Mouse (Mus musculus): ENCODE results near the gene Lrig1. TPM values are rescaled to one million over a fixed set of nuclear protein-coding genes. Genes with fewer than 3 reads are reported as not detected.
"Not testable (repeated sequence)": the region's sequence is repeated elsewhere in the genome, so short reads cannot be mapped to it uniquely, and the experiment has no call there.

The Lrig1 gene
- polyA plus RNA-seq, 1 experiment from 2014 or later = 45.8 TPM

DNA sequence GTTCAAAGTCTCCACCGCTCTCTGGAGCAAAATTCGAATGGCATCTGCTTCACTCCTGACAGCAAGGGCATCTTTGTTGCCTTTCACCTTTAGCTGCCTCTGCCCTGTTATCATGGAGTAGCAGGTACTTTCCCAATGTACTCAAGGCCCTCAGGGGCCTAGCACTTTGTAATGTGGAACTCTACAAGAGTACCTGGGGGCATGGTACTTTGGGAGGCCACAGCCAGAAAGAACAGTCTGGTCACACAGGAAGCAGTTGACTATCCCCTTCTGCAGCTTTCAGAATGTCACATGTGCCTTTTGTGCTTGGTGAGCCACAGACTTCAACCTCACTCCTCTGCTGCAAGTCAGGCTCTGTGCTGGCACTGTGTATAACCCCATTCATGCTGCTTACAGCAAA lies 134.2 kb downstream of the Lrig1 start:
- H3K27me3 ChIP-seq = no peaks in the 10 kb centered on the region
- in situ Hi-C loops (cut with MboI; ENCODE audit: low pct_unique_long_range_greater_than_20kb) = no loop called here
- POLR2A ChIA-PET = no interaction called here
- CTCF ChIA-PET = interaction anchor here (1.2 to 4.0 kb wide), 4 partner anchors 12 to 421 kb away, joined by 3 to 18 read pairs (median 4); no protein-coding TSS in a partner anchor
- no peak for TF ChIP-seq CTCF (IDR thresholded peaks at IDR 0.05)
- no peak for DNase-seq (ENCODE audit: low read depth, low spot score)
- no peak for ATAC-seq

GRCm38 (mm10) chr6:94563203-94563940 lies 136.6 kb downstream of the Lrig1 start:
- in situ Hi-C loops (cut with MboI; ENCODE audit: low pct_unique_long_range_greater_than_20kb) = no loop called here
- no peaks in the 10 kb centered on the region for H3K27me3 ChIP-seq
- no peak for DNase-seq (ENCODE audit: low read depth, low spot score)
- peak; percentile 67 for TF ChIP-seq CTCF (IDR thresholded peaks at IDR 0.05)
- ChIA-PET POLR2A (interaction anchor here (0.6 to 0.8 kb wide), 2 partner anchors 42 to 1059 kb away, joined by 3 read pairs; no protein-coding TSS in a partner anchor), CTCF (interaction anchor here (0.7 to 4.0 kb wide), 12 partner anchors 10 to 135 kb away, joined by 3 to 18 read pairs (median 4); no protein-coding TSS in a partner anchor)
- no peak for ATAC-seq

DNA sequence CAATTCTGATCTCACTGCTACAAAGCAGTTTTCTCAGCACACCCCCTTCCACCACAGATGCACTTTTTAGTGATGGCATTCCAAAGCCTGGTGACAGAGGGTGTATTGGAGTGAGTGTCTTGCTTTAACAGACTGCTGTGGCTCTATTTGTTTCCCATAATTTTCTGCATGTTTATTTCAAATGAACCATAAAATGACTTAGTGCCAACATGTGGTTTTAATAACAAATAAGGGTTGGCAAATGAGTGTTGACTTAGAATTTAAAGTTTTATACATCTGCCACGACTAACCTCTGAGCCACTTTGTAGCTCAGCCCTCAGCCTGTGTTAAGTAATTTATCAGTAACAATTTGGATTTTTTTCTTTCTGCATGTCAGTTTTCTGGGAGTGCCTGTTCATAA lies 138.6 kb downstream of the Lrig1 start:
- in situ Hi-C loops (cut with MboI; ENCODE audit: low pct_unique_long_range_greater_than_20kb) = no loop called here
- no peak for ATAC-seq
- no peak for TF ChIP-seq CTCF (IDR thresholded peaks at IDR 0.05)
- H3K27me3 ChIP-seq = no peaks in the 10 kb centered on the region
- CTCF ChIA-PET = interaction anchor here (1.6 kb wide), 2 partner anchors 13 to 14 kb away, joined by 3 to 4 read pairs; no protein-coding TSS in a partner anchor
- POLR2A ChIA-PET = no interaction called here
- DNase-seq (ENCODE audit: low read depth, low spot score) = no peak

DNA sequence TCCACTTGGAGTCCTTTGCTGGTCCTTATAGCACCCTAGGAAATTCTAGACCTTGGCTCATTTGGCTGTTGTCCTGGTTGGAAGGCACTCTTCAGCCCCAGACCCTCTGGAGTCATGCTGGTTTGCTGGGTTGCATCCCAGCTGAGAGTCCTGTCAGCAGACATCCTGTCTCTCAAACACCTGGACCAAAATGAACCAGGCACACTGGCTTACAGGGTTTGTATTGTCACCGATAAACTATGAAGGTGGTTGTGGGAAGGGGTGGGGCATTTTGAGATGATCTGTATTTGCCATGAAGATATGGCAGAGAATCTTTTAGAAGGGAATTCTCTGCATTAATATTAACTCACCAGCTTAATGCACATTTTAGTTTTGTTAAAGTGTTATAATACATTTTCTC lies 139.1 kb downstream of the Lrig1 start:
- ChIA-PET POLR2A (no interaction called here), CTCF (interaction anchor here (1.6 kb wide), 2 partner anchors 12 to 14 kb away, joined by 3 to 4 read pairs; no protein-coding TSS in a partner anchor)
- no peaks in the 10 kb centered on the region for H3K27me3 ChIP-seq
- in situ Hi-C loops (cut with MboI; ENCODE audit: low pct_unique_long_range_greater_than_20kb) = no loop called here
- TF ChIP-seq CTCF (IDR thresholded peaks at IDR 0.05) = no peak
- DNase-seq (ENCODE audit: low read depth, low spot score) (no peak), ATAC-seq (no peak)

- DNase-seq (ENCODE audit: low read depth, low spot score); ATAC-seq; in situ Hi-C loops (cut with MboI; ENCODE audit: low pct_unique_long_range_greater_than_20kb); H3K27me3 ChIP-seq; POLR2A ChIA-PET; CTCF ChIA-PET: not testable (repeated sequence)
Observed at GRCm38 (mm10) chr6:94558603-94559002, 141.4 kb downstream of the Lrig1 start.

Other genes starting within 250 kb of the Lrig1 start
- gene Slc25a26, start 199.8 kb downstream of the Lrig1 start, polyA plus RNA-seq (2021) = 13.2 TPM